Mouse (Mus musculus) brain, embryonic 18.5 days (tissue): ENCODE data around the gene Rnf150.

Experiments used
- DNase-seq: peaks from one replicate; pipeline ENCODE4 v3.0.0-alpha.2; 2012; ENCODE audit warnings: low read depth, low spot score

The Rnf150 gene

GRCm38 (mm10) chr8:82889062-82889720 is 26.0 kb downstream of the Rnf150 start:
- DNase-seq = no peak

GRCm38 (mm10) chr8:82895091-82895490 is 31.9 kb downstream of the Rnf150 start:
- DNase-seq = no peak

GRCm38 (mm10) chr8:82896796-82897195 is 33.6 kb downstream of the Rnf150 start:
- DNase-seq = no peak

GRCm38 (mm10) chr8:82897628-82898458 is 34.7 kb downstream of the Rnf150 start:
- no peak for DNase-seq

- DNase-seq = no peak
Observed at GRCm38 (mm10) chr8:82898459-82898841, 35.3 kb downstream of the Rnf150 start.

- no peak for DNase-seq
Observed at GRCm38 (mm10) chr8:82900958-82901357, 37.8 kb downstream of the Rnf150 start.

- no peak for DNase-seq
Observed at GRCm38 (mm10) chr8:82901549-82902138, 38.5 kb downstream of the Rnf150 start.

- no peak for DNase-seq
Observed at GRCm38 (mm10) chr8:82903497-82903896, 40.3 kb downstream of the Rnf150 start.

GRCm38 (mm10) chr8:82907271-82907670 is 44.1 kb downstream of the Rnf150 start:
- no peak for DNase-seq

- DNase-seq = no peak
Observed at GRCm38 (mm10) chr8:82911436-82911835, 48.3 kb downstream of the Rnf150 start.

- DNase-seq = no peak
Observed at GRCm38 (mm10) chr8:82912282-82912681, 49.1 kb downstream of the Rnf150 start.

GRCm38 (mm10) chr8:82914543-82914942 is 51.4 kb downstream of the Rnf150 start:
- DNase-seq = no peak

- no peak for DNase-seq
Observed at GRCm38 (mm10) chr8:82916851-82917539, 53.8 kb downstream of the Rnf150 start.

- no peak for DNase-seq
Observed at GRCm38 (mm10) chr8:82917540-82918316, 54.6 kb downstream of the Rnf150 start.

- DNase-seq = no peak
Observed at GRCm38 (mm10) chr8:82919676-82920075, 56.5 kb downstream of the Rnf150 start.

- no peak for DNase-seq
Observed at GRCm38 (mm10) chr8:82920124-82920523, 57.0 kb downstream of the Rnf150 start.

- DNase-seq = no peak
Observed at GRCm38 (mm10) chr8:82925286-82925685, 62.1 kb downstream of the Rnf150 start.

GRCm38 (mm10) chr8:82926518-82926917 is 63.4 kb downstream of the Rnf150 start:
- no peak for DNase-seq

- no peak for DNase-seq
Observed at GRCm38 (mm10) chr8:82931554-82931953, 68.4 kb downstream of the Rnf150 start.

GRCm38 (mm10) chr8:82936162-82936561 is 73.0 kb downstream of the Rnf150 start:
- DNase-seq = no peak

- no peak for DNase-seq
Observed at GRCm38 (mm10) chr8:82936866-82937265, 73.7 kb downstream of the Rnf150 start.
